Mouse (Mus musculus) heart, embryonic 16.5 days (tissue): ENCODE measurements around the gene Cops7b. TPM values are rescaled to one million over a fixed set of nuclear protein-coding genes. Genes with fewer than 3 reads are reported as not detected.

Experiments
- ATAC-seq: fragments of 200-750 bp; cut with Nextera tagmentation; replicated peaks from 2 replicates; pipeline ENCODE4 v1.8.0; 2017; ENCODE audit warnings: moderate number of reproducible peaks; ENCODE audit not compliant: insufficient read depth, low FRiP score; ENCODE audit errors: extremely low read depth
- H3K27ac ChIP-seq: fragments of 300-500 bp; sonication (generic); 2 replicates; pipeline ENCODE4 v1.5.1; 2014; ENCODE audit warnings: mild to moderate bottlenecking, low read length, control low read depth, moderate library complexity
- H3K27me3 ChIP-seq: fragments of 300-500 bp; sonication (generic); 2 replicates; pipeline ENCODE4 v1.6.1; 2014; ENCODE audit warnings: low read length, mixed read lengths; ENCODE audit not compliant: control insufficient read depth, insufficient read depth
- H3K36me3 ChIP-seq: fragments of 300-500 bp; sonication (generic); 2 replicates; pipeline ENCODE4 v1.6.1; 2014; ENCODE audit not compliant: control insufficient read depth, insufficient read depth
- H3K4me1 ChIP-seq: fragments of 300-500 bp; sonication (generic); 2 replicates; pipeline ENCODE4 v1.6.1; 2014; ENCODE audit warnings: low read length, mixed read lengths; ENCODE audit not compliant: control insufficient read depth, insufficient read depth
- H3K4me2 ChIP-seq: fragments of 300-500 bp; sonication (generic); 2 replicates; pipeline ENCODE4 v1.6.1; 2014; ENCODE audit warnings: low read depth, mild to moderate bottlenecking, control low read depth, low read length
- H3K4me3 ChIP-seq: fragments of 300-500 bp; sonication (generic); 2 replicates; pipeline ENCODE4 v1.5.1; 2014; ENCODE audit warnings: mild to moderate bottlenecking, control low read depth, low read length
- H3K9ac ChIP-seq: fragments of 300-500 bp; sonication (generic); 2 replicates; pipeline ENCODE4 v1.6.1; 2014; ENCODE audit warnings: low read length, control low read depth
- H3K9me3 ChIP-seq: fragments of 300-500 bp; sonication (generic); replicated peaks from 2 replicates; pipeline ENCODE4 v1.6.1; 2016; ENCODE audit warnings: low read length; ENCODE audit not compliant: control insufficient read depth
- WGBS: fragments of 180-500 bp; shearing (Covaris S2); extraction: QIAGEN DNeasy Blood & Tissue Kit; methylation state at CpG from one replicate; pipeline ENCODE4 v1.1.7; 2014; 5-methylcytosine and 5-hydroxymethylcytosine counted together
- polyA plus RNA-seq: library from polyadenylated mRNA; unstranded; fragments of >200 nt; fragmentation: Nextera tagmentation; extraction: Ambion mirVana; gene quantifications from 2 replicates; pipeline ENCODE4 v1.2.1, GENCODE M21; 2015

Gene Cops7b
- polyA plus RNA-seq, 1 experiment from 2014 or later, result 26.0 TPM

- H3K27ac ChIP-seq, result no peak overlapping the region
- no peak overlapping the region for H3K4me3 ChIP-seq
- H3K36me3 ChIP-seq, result no peaks in the 10 kb centered on the region
- no peaks in the 10 kb centered on the region for H3K27me3 ChIP-seq
- H3K4me1 ChIP-seq, result no peaks in the 10 kb centered on the region
- no peaks in the 10 kb centered on the region for H3K9me3 ChIP-seq
- H3K4me2 ChIP-seq, result no peak overlapping the region
- no peak overlapping the region for H3K9ac ChIP-seq
- WGBS, result 70% methylated on average over 3 of the region's 3 CpGs
- ATAC-seq, result no peak
These were observed 50.7 kb downstream of the Cops7b start for GRCm38 (mm10) chr1:86633434-86633833.

GRCm38 (mm10) chr1:86633840-86634750, 51.4 kb downstream of the Cops7b start:
- Histone ChIP-seq H3K4me1 (no peaks in the 10 kb centered on the region), H3K4me2 (peak overlapping the region; percentile 39; the same call in 1 of the 2 replicates), H3K4me3 (no peak overlapping the region), H3K9me3 (no peaks in the 10 kb centered on the region), H3K9ac (no peak overlapping the region), H3K36me3 (no peaks in the 10 kb centered on the region), H3K27me3 (no peaks in the 10 kb centered on the region), H3K27ac (no peak overlapping the region)
- WGBS, result 61% methylated on average over 7 of the region's 7 CpGs
- no peak for ATAC-seq

- Histone ChIP-seq H3K27me3 (no peaks in the 10 kb centered on the region), H3K9me3 (no peaks in the 10 kb centered on the region), H3K36me3 (no peaks in the 10 kb centered on the region), H3K27ac (no peak overlapping the region), H3K4me3 (no peak overlapping the region), H3K9ac (no peak overlapping the region), H3K4me2 (peak overlapping the region; percentile 39; the same call in 1 of the 2 replicates), H3K4me1 (no peaks in the 10 kb centered on the region)
- no peak for ATAC-seq
- WGBS, result 48% methylated on average over 6 of the region's 6 CpGs
These were observed 52.2 kb downstream of the Cops7b start for GRCm38 (mm10) chr1:86634751-86635359.

- Histone ChIP-seq H3K9ac (no peak overlapping the region), H3K4me3 (no peak overlapping the region), H3K4me1 (no peaks in the 10 kb centered on the region), H3K27ac (no peak overlapping the region), H3K9me3 (no peaks in the 10 kb centered on the region), H3K27me3 (no peaks in the 10 kb centered on the region), H3K36me3 (no peaks in the 10 kb centered on the region), H3K4me2 (no peak overlapping the region)
- ATAC-seq, result no peak
- WGBS, result 60% methylated on average over 13 of the region's 13 CpGs
These were observed 60.6 kb downstream of the Cops7b start for GRCm38 (mm10) chr1:86643101-86643809.

- H3K27me3 ChIP-seq, result no peaks in the 10 kb centered on the region
- H3K36me3 ChIP-seq, result no peaks in the 10 kb centered on the region
- H3K4me2 ChIP-seq, result no peak overlapping the region
- no peaks in the 10 kb centered on the region for H3K4me1 ChIP-seq
- no peak overlapping the region for H3K4me3 ChIP-seq
- no peaks in the 10 kb centered on the region for H3K9me3 ChIP-seq
- no peak for ATAC-seq
- WGBS, result 45% methylated on average over 2 of the region's 2 CpGs
- H3K27ac ChIP-seq, result no peak overlapping the region
- no peak overlapping the region for H3K9ac ChIP-seq
These were observed 64.8 kb downstream of the Cops7b start for GRCm38 (mm10) chr1:86647517-86647916.

GRCm38 (mm10) chr1:86650272-86650671, 67.6 kb downstream of the Cops7b start:
- Histone ChIP-seq H3K9me3 (no peaks in the 10 kb centered on the region), H3K4me3 (no peak overlapping the region), H3K27me3 (no peaks in the 10 kb centered on the region), H3K4me2 (no peak overlapping the region), H3K9ac (no peak overlapping the region), H3K27ac (no peak overlapping the region), H3K4me1 (no peaks in the 10 kb centered on the region), H3K36me3 (no peaks in the 10 kb centered on the region)
- 20% methylated on average over 6 of the region's 6 CpGs for WGBS
- no peak for ATAC-seq

- Histone ChIP-seq H3K27me3 (no peaks in the 10 kb centered on the region), H3K9me3 (no peaks in the 10 kb centered on the region), H3K4me2 (no peak overlapping the region), H3K27ac (no peak overlapping the region), H3K4me1 (no peaks in the 10 kb centered on the region), H3K4me3 (no peak overlapping the region), H3K9ac (no peak overlapping the region), H3K36me3 (no peaks in the 10 kb centered on the region)
- WGBS, result 52% methylated on average over 4 of the region's 4 CpGs
- no peak for ATAC-seq
These were observed 70.0 kb downstream of the Cops7b start for GRCm38 (mm10) chr1:86652675-86653074.

- Histone ChIP-seq H3K4me3 (no peak overlapping the region), H3K9ac (no peak overlapping the region), H3K36me3 (no peaks in the 10 kb centered on the region), H3K4me1 (no peaks in the 10 kb centered on the region), H3K9me3 (no peaks in the 10 kb centered on the region), H3K27me3 (no peaks in the 10 kb centered on the region), H3K27ac (no peak overlapping the region), H3K4me2 (no peak overlapping the region)
- 52% methylated on average over 5 of the region's 5 CpGs for WGBS
- no peak for ATAC-seq
These were observed 74.4 kb downstream of the Cops7b start for GRCm38 (mm10) chr1:86657071-86657470.
